Mouse (Mus musculus) heart, adult 8-10 months (tissue): ENCODE measurements around the gene S1pr3. TPM values are rescaled to one million over a fixed set of nuclear protein-coding genes. Genes with fewer than 3 reads are reported as not detected.

ENCODE experiments used
- DNase-seq: peaks from one replicate; pipeline ENCODE4 v3.0.0; 2022; ENCODE audit warnings: low spot score
- total RNA-seq, 4 experiments: library from RNA; stranded (reverse); gene quantifications; 2 replicates each; pipeline ENCODE4 v1.2.4; 2022

S1pr3 gene
- total RNA-seq, 4 experiments from 2014 or later = 8.1 to 12.6 (median 10.9) TPM

DNA sequence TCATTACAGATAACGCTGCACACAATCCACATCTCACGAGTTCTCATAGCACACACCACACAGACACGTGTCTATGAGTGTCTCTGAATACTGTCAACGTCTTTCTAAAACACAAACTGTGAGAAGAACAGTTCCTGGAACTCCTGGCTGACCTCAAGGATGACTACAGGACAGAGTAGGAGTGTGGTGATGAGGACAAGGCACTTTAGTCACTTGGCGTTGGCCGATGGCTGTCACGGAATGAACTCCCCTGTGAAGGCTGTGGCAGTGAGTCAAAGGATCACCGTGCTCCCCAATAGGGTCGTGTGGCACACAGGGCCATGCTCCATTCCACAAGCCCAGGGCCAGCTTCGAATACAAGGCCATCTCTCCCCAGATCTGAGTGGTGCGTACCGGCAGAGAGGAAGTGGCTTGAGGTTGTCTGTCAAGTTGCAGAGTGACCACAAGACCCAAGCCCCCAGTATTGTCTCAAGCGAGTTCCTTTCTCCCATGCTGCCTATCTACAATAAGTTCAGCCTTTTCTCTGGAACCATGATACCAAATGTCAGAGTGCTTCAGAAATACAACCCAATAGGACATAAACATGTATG, 2.6 kb upstream of the S1pr3 start:
- DNase-seq = no peak

DNA sequence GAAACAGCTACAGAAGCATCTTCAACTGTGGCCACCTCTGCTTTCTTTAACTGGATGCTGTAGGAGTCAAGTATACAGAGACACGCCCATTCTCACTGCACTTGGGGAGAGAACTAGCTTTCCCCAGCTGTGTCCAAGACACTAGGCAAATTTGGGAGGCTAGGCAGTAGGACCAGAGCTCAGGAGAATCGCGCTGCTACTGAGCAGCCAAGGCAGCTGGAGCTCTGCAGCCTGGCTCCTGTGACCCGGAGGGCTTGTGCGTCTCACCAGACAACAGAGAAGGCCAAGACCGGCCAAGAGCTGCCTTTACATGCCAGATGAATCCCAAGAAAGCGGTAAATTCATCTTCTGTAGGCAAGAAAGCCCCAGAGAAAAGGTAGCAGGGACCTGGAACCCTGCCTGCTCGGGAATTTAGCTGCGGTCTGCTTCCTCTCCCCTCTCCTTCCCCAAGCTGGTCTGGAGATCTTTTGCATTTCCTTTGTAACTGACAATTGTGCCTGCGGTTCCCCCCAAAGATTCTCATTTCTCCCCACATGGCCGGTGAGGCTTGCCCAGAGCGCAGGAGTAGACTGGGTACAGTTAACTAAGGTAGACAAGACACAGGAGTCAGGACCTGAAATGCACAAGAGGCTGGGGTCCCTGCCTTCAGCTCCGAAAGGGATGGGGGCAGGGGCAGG, 760 bp upstream of the S1pr3 start:
- DNase-seq = no peak

DNA sequence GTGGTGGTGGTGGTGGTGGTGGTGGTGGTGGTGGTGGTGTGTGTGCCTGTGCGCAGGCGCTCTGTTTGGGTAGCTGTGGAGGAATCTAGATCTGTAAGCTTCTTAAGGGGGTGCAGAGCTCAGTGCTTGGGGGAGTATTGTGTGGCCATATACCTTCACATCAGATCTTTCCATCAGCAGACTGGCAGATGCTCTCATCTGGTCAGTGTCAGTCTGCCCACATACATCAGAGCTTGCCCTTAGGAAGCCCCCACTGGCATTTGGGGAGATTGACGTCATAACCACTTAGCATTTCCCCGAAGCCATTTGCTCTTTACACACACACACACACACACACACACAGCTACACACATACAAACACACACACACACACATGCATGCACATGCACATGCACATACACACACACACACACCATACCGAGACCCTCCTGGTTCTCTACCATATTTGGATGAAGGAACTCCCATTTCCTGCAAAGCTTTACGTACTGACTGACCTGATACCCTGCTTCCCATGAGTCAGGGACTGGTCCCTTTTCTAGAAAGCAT, 1.6 kb downstream of the S1pr3 start:
- DNase-seq = no peak

DNA sequence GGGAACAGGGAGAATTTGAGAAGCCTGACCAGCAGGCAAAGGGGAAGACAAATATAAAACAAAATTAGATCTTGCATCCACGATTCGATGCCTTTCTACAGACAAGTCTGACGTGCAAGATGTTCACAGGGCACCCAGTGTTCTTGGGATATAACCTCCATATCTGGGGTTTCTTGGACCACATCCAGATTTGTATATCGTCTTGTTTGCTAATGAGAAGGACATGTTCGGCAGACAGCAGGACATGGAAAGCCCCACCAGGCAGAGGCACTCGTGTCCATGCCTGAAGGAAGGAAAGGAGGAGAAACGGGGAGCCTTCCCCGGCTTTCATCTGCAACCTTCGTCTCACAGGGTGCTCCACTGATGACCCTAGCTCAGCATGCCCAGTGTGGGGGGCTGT, 2.8 kb downstream of the S1pr3 start:
- DNase-seq = no peak

DNA sequence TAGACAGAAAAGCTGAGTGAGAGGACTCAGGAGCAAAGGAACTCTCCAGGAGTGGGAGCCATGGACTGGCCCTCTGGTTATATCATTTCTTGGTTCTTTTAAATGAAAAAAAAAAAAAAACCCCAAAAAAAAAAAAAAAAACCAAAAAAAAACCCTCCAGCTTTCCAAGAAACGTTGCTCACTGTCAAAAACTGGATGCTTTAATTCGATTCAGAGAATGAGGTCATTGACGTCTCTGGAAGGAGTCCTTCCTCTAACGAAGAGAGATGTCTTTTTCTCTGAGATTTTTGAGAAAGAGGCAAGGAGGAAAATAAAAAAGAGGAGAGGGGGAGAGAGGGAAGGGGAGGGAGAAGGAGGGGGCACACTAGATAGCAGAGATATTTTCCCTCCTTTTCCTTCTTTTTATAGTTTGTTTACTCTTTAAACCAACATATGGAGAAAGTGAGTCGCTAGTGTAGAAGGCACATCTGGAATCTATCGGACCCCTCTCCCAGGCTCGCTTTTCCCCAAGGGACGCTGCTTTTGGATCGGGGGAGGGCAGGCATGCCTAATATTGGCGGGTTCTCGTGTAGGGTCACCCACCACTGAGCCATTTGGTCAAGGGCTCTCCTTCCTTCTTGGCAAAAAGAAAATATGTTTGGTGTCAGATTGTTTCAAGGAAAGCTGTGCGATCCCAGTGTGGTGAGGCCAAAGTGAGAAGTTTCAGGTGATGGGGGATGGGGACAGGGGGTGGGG, 3.4 kb downstream of the S1pr3 start:
- no peak for DNase-seq

GRCm38 (mm10) chr13:51413461-51413860, 5.0 kb downstream of the S1pr3 start:
- no peak for DNase-seq

DNA sequence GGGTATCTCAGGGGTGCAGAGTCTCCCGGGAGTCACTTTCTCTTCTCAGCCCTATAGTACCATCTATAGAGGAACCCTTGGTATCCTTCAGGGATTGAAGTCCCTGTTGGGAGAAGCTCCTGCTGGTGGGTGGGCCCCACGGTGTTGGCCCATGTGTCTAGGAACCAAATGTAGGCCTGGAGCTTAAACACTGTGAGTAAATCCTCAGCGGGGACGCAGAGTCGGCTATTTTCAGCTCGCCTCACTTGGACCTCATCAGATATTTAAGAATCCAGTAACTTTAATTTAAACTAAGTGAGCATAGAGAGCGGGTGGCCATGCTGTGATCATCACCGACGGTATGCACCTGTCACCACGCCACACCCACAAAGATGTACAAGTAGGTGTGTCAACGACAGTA, 8.3 kb downstream of the S1pr3 start:
- DNase-seq = no peak

- no peak for DNase-seq
Measured at GRCm38 (mm10) chr13:51417796-51418195, 9.4 kb downstream of the S1pr3 start.

DNA sequence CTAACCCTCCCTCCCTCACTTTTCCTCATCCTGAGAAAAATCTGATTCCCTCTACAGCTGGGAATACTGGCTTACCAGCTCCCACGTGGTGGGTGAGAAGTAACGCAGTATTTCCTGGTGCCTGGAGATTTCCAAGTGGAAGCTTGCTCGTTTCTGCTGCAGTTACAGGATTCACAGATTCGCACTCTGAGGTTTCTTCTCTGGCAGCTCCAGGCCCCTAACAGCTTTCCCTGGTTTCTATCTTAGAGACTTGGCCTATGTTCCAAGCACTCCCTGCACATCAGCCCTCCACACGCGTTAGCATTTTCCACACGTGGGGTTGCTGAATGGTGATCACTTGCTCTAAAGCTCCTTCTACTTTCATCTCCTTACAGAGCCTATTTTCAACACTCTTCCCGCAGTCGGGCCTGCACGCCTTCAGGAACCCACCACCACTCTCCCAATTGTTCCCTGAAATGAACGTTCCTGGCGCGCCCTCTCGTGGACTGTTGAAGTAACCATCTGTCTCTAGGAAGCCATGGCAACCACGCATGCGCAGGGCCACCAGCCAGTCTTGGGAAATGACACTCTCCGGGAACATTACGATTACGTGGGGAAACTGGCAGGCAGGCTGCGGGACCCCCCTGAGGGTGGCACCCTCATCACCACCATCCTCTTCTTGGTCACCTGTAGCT, 10.0 kb downstream of the S1pr3 start:
- DNase-seq = peak; percentile 95

DNA sequence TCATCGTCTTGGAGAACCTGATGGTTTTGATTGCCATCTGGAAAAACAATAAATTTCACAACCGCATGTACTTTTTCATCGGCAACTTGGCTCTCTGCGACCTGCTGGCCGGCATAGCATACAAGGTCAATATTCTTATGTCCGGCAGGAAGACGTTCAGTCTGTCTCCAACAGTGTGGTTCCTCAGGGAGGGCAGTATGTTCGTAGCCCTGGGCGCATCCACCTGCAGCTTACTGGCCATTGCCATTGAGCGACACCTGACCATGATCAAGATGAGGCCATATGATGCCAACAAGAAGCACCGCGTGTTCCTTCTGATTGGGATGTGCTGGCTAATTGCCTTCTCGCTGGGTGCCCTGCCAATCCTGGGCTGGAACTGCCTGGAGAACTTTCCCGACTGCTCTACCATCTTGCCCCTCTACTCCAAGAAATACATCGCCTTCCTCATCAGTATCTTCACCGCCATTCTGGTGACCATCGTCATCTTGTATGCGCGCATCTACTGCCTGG, 10.6 kb downstream of the S1pr3 start:
- DNase-seq = no peak

DNA sequence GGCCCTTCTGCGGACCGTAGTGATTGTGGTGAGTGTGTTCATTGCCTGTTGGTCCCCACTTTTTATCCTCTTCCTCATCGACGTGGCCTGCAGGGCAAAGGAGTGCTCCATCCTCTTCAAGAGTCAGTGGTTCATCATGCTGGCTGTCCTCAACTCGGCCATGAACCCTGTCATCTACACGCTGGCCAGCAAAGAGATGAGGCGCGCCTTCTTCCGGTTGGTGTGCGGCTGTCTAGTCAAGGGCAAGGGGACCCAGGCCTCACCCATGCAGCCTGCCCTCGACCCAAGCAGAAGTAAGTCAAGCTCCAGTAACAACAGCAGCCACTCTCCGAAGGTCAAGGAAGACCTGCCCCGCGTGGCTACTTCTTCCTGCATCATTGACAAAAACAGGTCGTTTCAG, 11.1 kb downstream of the S1pr3 start:
- DNase-seq = no peak

DNA sequence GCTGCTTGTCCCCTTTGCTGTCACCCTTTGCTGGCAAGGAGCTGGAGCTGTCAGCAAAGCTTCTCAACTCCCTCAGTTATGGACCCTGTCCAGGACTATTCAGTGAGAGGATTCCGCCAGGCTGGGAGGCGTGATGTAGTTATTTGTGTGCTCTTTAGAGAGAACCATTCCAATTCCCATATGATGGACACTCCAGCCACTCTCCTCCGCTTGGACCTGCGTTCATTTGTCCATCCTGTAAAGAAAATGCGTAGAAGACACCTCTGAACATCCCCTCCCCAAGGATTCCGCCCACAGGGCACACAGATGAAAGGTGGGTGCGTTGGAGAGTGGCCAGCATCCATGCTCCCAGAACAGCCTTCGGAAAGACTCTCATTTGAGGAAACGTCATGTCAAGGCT, 12.4 kb downstream of the S1pr3 start:
- no peak for DNase-seq

DNA sequence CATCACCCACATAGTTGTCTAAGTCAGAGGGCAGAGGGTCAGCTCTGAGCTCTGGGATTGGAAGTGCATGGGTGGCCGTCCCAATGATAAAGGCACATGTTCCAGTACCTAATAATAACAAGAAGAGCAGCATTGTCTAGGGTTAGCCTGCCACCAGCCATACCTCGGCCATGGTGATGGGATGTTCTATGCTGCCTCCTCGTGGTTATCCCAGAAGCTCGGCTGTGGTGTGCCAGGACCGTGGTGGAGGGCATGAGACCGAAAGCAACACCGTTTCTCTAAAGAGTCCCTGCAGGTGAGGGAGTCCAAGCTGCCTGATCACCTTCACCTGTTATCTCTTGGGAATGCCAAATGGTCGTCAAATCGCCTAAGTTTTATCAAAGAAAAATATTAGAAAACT, 15.2 kb downstream of the S1pr3 start:
- DNase-seq = no peak

- no peak for DNase-seq
Measured at GRCm38 (mm10) chr13:51424647-51425046, 16.2 kb downstream of the S1pr3 start.

DNA sequence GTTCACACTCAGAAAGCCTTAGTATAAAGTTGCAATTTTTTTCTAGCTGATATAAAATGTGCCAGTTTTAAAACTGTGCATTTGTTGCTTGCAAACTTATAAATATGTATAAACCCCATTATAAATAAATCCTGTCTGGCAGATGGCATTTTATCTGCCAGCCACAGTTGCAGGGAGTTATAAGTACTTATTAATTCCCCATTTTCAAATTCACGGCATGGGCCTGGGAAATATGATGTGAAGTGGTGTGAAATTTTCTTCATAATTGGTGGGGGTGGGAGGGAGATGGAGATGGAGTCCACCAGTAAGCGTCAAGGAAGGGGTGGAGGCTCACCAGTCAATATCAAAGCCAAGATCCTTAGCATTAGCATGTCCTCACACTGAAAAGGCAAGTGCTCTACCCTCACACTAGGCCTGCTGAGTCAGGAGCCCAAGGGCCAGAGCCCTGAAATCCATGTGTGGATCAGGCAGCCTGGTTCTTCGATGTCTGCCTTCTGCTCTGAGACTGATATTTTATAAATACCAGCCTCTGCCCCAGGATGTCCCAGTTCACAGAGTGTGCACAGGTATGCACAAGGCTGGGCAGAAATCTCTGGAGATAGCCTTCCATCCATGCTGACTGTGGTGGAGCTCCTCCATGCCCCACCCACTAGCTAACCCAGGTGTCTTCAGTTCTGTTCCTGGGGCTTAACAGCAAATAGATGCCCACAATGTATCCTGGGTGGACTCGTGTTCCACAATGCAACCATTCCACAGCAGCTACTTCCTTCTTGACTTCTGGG, 17.4 kb downstream of the S1pr3 start:
- no peak for DNase-seq

DNA sequence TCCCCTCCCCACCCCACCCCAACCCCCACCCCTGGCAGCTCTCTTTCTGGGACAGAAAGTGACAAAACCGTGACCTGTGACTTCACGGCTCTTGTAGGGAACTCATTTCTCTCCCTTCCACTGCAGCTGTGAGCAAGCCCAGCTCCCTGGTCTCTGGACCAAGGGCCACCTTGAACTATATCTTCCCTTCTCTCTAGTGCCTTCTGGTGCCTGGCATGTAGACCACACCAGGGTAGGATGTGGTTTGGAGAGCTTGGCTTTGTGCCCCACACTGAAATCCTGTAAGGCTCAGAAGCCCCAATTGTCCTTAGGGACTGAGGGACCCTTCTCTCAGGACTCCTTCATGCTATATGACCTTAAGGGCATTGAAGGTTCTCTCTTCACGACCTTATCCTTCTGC, 24.9 kb downstream of the S1pr3 start:
- DNase-seq = no peak

DNA sequence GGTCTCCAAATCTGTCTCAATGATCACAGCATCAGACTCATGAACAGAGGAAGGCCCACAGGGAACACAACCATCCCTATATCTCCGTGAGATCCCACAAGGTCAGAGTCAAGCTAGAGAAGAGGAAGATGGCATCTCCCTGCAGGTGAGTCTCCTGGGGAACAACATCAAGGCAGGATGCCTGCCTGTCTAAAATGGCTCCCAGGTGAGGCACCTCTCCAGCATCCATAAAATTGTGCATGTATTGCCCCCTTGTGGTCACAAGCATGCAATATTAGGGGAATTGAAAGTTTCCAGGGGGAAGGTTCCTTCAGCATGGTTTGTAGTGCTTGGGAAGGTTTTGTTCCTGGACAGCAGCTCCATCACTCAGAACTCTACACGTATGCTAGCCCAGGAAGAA, 26.0 kb downstream of the S1pr3 start:
- DNase-seq = no peak

DNA sequence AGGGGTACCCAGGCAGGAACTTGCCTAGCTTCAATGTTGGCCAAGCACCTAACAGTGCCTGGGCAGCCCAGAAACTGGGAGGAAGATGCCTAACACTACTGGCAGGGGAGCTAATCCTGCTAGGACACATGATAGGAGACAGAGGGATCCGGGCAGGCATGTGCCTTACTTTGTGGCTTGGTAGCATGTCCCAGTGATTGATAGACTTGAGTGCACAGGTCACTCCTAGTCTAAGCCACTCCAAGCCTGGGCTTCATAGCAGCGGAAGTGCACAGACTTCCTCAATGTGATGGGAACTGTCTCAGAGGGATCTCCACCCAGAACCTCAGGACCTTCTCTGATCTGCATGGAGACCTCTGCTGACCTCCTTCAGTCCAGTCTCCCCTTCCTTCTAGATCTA, 26.7 kb downstream of the S1pr3 start:
- no peak for DNase-seq

GRCm38 (mm10) chr13:51437105-51438085, 29.0 kb downstream of the S1pr3 start:
- no peak for DNase-seq

GRCm38 (mm10) chr13:51442922-51443321, 34.5 kb downstream of the S1pr3 start:
- no peak for DNase-seq
